Mouse (Mus musculus) heart, postnatal 14 days (tissue): ENCODE measurements at regions not wholly inside any gene's neighbourhood (a gene's known extent, or its start where the extent isn't known, plus 50 kb on each side); places are given as distances from the start of the nearest gene placed in this dataset.

ENCODE experiments used
- DNase-seq, 2 experiments: peaks; one replicate each; pipeline ENCODE4 v3.0.0; 2021 to 2022
- intact Hi-C: fragments of 180-260 bp; cut with DNase I; formaldehyde crosslinking; loops from one replicate; pipeline ENCODE4 v1.15.1; 2025

DNA sequence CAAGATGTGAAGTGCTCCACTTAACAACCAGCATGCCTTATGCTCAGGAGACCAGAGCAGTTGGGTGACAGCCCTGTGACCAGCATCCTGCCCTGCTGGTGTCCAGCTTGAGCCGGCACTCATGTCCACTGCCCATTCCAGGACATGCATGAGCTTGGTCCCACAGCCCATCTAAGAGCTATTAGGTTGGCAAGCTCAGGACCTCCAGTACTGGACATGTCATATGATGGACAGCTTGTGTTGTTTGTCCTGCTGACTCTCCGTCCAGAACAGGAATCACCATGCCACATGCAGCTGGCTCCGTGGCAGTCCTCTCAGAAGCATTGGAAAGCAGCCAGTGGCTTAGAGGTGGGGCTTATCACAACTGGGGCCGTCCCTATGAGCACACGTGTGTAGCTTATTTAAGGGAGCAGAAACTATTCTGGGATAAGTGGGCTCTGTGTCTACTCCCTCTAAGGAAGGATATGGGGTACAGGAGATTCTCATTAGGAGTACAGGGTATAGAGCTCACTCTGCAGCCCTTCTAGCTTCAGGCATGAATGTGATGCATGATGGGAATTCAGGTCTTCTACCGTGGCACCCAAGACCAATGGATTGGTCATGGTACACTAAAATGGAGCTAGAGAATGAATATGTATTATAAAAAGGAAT is 232.5 kb upstream of the Ajap1 start:
- DNase-seq = peak in 1 of 2 experiments; percentile 39
- intact Hi-C loops = no loop called here

DNA sequence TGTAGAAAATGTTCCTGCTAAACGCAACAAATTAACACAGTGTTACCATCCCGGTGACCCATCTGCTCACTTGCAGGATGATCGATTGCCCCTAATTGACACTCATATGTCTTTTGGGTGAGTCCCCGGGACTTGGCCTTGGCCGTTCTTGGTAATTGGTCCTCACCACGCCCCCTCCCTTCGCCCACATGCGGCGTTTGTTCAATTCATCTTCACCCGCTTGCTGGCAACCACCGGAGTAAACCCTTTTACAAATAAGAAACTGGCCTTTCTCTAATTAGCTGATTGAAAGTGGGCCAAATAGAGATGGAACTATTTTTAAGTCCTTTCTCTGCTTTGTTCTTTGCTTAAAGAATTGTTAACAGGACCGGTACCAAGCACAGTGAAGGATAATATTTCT is 234.7 kb upstream of the Ajap1 start:
- no peak for DNase-seq
- intact Hi-C loops = no loop called here

DNA sequence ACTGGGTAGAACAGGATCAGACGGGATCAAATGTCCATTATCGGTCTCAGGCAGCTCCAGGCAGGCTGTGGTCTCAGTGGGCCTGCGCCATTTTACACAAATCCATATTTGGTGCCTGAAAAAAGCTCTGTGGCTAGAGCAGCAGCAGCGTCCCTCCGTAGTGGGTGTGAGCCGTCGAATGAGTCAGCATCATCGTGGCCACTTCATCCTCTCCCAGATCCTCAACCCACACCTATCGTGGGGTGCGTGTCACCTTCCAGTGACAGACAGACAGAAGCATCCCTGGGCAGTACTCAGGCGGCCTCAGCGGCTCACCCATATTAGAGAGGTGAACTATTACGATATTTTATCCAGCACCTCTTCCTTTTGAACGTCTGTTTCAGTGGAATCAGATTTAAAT is 233.0 kb upstream of the A430005L14Rik start:
- intact Hi-C loops = no loop called here
- DNase-seq = no peak

DNA sequence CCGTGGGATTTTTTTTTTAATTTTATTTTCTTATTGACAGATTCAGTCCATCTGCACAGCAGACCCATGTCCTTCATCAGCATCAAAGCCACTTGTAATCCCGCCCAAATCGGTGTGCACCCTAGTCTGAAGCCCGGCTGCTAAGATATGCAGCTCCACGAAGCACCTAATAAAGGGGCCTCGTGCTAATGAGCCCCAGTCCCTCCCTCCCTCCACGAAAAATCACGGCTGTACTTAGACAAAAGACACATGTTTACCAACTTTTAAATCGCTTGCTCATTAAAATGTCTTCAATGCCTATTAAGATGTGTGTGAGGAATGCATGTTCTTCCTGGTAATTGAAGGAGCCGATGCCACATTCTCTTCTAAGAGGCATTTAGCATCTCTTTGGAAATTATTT is 229.8 kb upstream of the A430005L14Rik start:
- intact Hi-C loops = no loop called here

DNA sequence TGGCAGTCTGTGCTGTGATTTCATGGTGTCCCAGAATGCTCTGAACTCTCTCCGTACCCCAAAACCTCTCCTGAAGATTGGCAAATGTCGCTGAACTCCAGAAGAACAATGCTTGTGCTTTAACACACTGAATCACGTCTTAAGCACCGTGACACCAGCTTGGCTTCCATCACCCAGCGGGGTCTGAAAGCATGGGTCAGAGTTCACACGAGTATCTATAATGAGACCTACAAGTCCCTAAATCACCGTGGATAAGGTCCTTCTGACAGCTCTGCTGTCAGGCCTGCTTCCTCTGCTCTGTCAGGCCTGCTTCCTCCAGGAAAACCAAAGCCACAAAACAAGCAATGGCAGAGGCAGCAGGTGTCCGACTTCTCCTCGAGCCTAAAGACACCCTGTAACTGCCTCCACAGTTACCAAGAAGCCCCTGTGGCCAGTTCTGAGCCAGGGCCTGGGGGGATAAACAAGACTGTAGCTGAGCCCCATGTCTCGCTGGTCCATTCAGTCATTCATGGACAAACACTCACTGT is 229.1 kb upstream of the A430005L14Rik start:
- intact Hi-C loops = no loop called here
- no peak for DNase-seq

More for the DNA sequence above, 229.8 kb upstream of the A430005L14Rik start:
- DNase-seq = no peak

DNA sequence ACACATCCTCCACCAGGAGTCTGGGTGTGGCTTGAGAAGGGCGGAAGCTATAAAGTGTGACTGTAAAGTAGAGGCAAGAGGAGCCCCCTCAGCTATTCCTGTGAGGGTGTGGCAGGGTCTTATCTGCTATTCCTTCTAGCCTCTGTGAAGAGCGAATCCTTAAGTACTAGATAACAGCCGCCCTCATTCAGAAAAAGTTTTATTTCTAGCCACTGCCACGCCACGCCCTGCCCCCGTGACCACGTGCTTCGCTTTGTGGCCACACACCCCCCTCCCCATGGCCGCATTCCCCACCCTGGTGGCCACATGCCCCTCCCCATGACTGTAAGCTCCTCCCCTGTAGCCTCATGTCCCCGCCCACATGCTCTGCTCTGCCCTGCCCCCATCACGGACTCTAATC is 218.9 kb upstream of the A430005L14Rik start:
- no peak for DNase-seq
- intact Hi-C loops = no loop called here

DNA sequence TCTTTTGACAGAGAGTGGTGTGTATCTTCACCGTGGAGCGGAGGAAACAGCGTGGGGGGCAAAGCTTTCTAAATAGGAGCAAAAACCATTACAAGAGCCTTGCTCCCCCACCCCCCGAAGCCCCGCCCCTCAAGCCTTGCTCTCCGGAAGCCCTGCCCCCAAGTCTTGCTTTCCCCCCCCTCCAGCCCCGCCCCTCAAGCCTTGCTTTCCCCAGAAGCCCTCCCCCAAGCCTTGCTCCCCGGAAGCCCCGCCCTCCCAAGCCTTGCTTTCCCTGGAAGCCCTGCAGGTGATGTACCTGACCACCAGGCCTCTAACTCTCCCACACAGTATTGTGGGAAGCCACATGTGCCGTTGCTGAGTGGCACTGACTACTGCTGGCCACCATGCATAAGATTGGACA is 214.8 kb upstream of the A430005L14Rik start:
- intact Hi-C loops = no loop called here

DNA sequence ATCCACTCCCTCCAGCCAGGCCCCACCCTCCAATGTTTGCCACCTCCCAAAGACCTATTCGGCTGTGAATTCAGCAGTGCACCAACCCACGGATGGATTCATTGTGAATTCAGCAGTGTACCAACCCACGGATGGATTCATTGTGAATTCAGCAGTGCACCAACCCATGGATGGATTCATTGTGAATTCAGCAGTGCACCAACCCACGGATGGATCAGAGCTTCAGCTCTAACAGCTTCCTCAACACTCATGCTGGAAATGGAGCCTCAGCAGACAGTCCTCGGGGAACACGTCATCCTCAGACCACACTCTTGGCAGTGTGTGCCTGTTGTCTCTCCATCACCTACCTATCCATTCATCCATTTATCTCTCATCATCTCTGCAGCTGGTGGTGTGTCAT is 204.2 kb upstream of the A430005L14Rik start:
- no peak for DNase-seq
- intact Hi-C loops = no loop called here

More for the DNA sequence above, 214.8 kb upstream of the A430005L14Rik start:
- DNase-seq = no peak

DNA sequence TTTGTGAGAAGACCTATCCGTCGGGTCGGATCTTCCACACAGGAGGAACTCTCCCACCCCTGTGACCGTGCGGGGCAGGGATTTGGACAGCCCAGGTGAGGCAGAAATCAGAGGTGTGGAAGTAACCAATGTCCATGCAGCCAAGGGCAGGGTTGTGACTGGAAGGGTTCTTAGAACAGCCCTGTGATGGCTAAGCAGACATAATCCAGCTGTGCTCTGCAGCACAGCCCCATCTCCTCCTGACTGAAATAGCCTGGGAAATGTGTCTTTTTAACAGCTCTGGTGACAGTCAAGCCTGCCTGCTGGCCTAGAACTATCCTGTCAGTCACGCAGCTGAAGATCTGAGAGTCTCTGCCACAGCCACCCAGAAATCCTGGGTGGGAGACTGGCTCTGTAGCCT is 198.7 kb upstream of the A430005L14Rik start:
- intact Hi-C loops = no loop called here
- peak in 1 of 2 experiments; percentile 11 for DNase-seq

DNA sequence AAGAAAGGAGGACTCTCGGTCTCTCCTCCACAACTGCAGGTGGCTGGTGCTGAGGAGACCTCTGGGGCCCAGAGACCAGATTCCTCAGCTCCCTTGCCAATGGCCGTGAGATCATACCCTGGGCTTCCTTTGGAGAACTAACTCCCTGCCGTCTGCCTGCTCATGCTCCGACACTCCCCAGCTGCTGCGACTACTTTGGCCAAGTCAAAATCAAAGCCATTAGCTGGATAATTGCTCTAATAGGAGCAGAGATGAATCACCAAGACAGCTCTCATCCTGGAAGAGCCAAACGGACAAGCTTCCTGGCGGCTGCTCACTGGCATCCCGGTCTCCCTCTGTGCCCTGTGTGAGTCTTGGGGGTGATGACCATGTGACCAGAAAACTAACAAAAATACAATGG is 198.3 kb upstream of the A430005L14Rik start:
- DNase-seq = peak; percentile 43 to 51
- intact Hi-C loops = no loop called here

DNA sequence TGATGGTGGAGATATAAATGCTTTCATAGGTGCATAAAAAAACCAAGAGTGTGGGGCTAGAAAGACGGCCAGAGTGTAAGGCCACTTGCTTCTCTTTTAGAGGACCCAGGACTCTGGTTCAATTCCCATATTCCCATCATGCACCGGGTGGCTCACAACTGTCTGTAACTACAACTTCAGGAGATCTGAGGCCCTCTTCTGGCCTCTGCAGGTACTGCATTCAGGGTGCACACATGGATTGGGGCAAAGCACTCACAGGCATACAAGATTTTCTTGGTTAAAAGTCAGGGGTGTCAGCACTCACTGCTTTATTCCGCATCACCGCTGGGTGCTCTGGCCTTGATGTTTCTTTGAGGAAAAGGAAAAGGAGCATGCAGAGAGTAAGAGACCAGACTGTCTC is 196.1 kb upstream of the A430005L14Rik start:
- intact Hi-C loops = no loop called here
- DNase-seq = peak in 1 of 2 experiments; percentile 4

DNA sequence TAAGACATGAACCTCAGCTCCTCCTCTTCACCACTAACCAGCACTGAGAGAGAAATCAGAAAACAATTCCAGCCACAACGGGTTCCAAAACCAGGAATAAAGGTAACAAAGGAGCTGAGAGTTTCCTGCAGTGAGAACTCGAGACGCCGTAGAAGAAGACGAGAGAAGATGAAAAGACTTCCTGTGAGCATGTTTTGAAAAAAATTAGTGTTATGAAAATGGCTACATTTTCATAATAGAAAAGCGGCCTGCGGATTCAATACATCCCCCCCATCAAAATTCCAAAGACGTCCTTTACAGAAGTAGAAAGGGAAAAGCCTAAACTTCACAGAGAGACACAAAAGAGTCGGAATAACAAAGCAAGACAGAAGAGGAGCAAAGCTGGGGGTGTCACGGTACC is 193.6 kb upstream of the A430005L14Rik start:
- intact Hi-C loops = no loop called here
- DNase-seq = no peak

DNA sequence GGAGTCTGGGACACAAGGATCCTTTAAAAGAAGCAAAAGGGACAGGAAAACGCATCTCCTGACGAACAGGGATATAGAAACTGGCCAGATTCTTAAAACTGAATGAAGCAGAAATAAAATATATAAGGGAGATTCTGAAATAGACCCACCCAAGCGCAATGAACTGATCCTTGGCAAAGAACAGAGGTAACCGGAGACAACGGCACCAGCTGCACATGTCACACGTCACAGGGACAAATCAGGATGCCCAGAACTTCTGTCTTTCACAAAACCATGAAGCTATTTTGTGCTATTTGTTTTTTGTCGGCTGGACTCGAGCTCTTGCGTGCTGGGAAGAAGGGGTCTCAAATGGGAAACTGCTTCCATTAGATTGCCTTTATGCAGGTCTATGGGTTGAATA is 189.3 kb upstream of the A430005L14Rik start:
- intact Hi-C loops = no loop called here
- DNase-seq = no peak

DNA sequence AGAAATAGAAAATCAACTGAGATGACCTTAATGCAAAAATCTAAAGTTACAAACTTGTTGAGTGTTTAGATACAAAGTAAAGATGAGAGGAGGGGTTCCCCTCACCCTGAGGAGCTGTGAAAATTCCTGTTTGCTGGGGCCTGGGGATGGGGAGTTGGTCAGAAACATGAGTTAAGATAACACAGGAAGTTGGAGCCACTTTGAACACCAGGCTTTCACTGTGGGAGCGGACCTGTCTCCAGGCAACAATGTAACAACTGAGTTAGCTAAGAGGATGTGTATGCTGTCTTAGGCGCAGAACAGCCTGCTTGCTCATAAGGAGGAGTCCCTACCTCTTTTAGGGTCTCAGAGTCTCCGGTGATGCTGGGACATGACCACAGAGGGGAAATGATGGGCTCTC is 188.7 kb upstream of the A430005L14Rik start:
- intact Hi-C loops = no loop called here
- no peak for DNase-seq

DNA sequence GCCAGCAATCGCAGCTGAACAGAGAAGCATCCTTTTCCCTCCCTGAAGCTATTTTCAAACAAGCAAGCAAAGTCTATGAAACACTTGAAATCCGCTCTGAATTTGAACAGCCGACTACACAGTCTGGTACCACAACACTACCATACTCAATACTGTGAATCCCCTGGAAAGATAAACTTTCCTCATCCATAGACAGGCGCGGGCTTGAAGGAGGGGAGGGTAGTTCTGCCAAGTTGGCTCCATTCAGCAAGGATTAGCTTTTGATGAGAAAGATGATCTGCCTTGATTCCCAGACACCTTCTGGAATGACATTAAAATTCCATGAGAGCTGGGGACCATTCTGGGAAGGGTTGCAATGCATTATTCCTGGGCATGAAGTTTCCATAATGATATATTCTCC is 186.4 kb upstream of the A430005L14Rik start:
- intact Hi-C loops = no loop called here

DNA sequence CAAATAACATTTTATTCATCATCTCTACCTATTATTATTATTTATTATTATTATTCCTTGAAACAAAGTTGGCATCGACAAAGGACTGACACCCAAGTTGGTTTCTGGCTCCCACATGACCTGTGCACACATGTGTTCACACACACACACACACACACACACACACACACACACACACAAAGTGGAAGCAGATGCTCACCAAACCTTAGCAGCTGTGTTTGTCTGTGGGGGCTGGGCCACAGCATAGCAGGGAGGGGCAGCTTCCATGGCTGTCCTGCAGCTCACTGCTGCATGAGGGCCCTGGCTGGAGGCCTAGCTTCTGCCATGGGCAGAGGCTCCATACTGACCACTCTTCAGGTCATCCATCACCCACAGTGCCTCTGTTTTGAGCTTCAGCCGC is 176.5 kb upstream of the A430005L14Rik start:
- DNase-seq = no peak
- intact Hi-C loops = no loop called here

More for the DNA sequence above, 186.4 kb upstream of the A430005L14Rik start:
- DNase-seq = no peak

DNA sequence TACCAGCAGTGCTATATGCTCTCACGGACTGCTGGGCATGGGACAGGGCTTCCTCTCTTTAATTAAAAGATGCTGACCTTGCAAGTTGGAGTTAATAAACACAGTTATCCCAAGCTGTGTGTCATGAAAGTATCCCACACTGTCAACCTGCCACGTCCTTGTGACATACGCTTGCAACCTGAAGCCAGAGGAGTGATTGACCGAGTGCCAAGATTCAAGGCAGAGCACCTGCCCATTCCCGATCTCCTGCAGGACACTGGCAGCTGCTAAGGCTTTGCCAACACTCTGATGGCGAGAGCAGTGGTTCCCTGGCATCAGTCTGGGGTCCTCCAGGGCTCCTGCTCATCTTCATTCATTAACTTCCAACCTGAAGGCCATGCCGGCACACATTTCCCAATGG is 175.8 kb upstream of the A430005L14Rik start:
- no peak for DNase-seq
- intact Hi-C loops = no loop called here

DNA sequence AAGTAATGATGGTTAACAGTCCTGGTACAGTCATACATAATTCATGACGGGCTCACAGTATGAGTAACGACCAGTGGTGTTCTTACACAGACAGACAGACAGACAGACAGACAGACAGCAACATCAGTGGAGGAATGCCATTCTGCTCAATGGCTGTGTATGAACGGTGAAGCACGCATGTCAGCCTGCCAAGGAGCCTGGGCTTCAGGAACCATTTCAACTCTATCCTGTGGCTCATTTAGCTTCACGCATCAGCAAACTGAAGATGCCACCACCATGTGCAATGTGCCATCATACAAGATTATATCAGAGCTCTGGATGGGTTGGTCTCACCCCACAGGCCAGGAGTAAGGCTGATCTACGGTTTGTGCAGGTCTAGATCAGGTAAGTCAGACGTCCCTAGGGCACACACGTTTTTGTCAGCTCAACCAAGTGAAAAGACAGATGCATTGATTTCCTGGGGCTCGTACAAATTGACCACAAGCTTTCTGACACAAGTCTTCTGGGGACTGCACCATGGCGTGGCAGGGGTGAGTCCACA is 175.0 kb upstream of the A430005L14Rik start:
- intact Hi-C loops = no loop called here
- DNase-seq = no peak

DNA sequence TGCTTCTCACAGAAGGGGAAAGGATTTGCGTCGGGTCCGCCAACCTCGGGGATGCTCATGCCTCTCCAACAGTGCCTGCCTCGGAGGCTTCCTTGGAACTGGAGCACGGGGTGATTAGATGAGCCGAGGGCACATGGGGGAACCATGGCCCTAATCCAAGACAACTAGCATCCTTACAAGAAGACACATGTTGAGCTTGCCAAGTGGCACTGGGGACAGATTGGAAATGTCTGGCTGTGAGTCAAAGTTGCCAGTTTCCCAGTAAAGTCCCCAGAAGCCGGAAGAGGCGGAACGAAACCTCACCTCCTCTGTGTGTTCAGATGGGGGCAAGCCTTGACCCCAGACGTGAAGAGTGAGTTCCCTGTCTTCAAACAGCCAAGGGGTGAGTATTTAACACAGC is 172.6 kb upstream of the A430005L14Rik start:
- DNase-seq = no peak
- intact Hi-C loops = no loop called here

DNA sequence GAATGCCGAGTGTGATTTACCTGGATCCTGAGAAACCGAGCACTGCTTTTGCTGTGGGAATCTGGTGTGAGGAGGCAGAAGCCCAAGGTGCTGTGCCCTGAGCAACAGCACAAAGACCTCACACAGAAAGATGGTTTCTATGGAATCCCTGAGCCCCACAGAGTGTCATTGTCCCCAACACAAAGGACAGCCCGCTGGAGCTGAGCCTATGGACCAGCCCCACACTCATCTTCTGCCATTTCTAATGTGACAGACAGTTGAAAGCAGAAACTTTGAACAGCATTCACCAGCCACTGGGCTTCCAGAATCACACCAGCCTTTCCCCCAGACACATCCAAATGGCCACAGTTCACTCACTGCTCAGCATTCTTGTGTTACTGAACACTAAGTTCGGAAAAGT is 171.5 kb upstream of the A430005L14Rik start:
- intact Hi-C loops = no loop called here
- DNase-seq = no peak

DNA sequence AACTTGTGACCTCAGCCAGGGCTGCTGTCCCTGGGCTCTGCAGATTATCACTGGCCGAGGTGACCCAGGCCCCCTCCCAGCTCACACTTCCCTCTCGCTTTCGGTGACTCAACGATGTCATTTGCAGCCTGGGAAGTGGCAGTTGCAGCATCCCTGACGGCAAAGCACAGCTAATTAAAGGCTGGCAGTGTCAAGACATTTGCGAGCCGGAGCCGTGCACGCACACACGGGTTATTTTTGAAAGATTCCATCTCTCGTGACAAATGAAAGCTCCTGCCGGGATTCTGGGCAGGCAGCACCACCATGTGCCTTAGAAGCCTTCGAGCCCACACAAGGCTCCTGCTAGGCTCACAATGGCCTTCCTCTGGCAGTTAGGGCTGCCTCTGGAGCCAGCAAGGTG is 164.7 kb upstream of the A430005L14Rik start:
- intact Hi-C loops = no loop called here
- DNase-seq = no peak

DNA sequence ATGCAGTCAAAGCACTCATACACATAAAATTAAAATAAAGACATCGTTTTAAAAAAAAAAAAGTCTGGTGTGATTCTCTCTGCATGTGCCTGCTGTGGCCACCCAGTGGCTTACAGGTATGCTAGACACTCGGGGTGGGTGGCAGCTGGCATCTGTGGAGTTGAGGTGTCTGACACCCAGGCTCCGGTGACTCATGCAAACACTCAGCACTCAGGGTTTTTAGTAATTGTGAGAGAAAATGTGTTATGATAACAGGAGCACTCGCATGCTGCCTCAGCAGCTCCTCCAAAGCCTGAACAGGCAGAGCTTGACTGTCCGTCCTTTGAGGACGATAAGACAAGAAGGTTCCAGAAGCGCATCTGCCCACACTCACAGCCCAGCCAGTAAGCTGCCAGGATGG is 159.0 kb upstream of the A430005L14Rik start:
- intact Hi-C loops = no loop called here
- DNase-seq = no peak

DNA sequence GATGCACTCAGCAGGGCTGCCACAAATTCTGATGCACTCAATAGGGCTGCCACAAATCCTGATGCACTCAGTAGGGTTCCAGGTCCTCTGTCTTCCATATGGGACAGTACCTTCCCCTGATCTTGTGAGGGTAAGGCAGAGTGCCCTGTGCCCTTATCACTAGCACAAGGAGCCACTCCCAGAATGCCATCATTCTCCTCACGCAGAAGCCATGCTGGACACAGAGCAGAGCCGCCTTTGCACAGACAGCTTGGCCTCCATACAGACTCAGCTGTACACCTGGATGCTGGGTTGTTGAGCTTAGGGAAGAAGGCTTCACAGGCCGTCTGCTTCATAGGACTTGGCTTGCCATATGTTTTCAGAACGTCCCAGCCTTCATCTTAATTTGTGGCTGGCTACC is 151.3 kb upstream of the A430005L14Rik start:
- intact Hi-C loops = no loop called here
- DNase-seq = no peak
